Mouse (Mus musculus) heart, postnatal 25 days (tissue): ENCODE data around the gene Ncln. TPM values are rescaled to one million over a fixed set of nuclear protein-coding genes. Genes with fewer than 3 reads are reported as not detected.
"Not testable (repeated sequence)": the region's sequence is repeated elsewhere in the genome, so short reads cannot be mapped to it uniquely, and the experiment has no call there.

Experiments
- DNase-seq: peaks from one replicate; pipeline ENCODE4 v3.0.0; 2022; ENCODE audit warnings: low spot score
- intact Hi-C: fragments of 180-260 bp; cut with DNase I; formaldehyde crosslinking; loops from one replicate; pipeline ENCODE4 v1.15.1; 2025
- microRNA-seq: library from miRNA; unstranded; fragments of <30 nt; microRNA quantifications from one replicate; pipeline ENCODE4 v1.2.0, GENCODE M21; 2022
- total RNA-seq, 2 experiments: library from RNA; stranded (reverse); gene quantifications; 2 replicates each; pipeline ENCODE4 v1.2.3; 2021

Gene Ncln
- total RNA-seq, 2 experiments from 2014 or later: 65.3 to 65.6 TPM

- no peak for DNase-seq
- intact Hi-C loops: loop anchor here (2.0 kb wide), 1 partner anchor 167 kb away; no protein-coding TSS in a partner anchor
Observed at GRCm38 (mm10) chr10:81451365-81451745, 44.8 kb downstream of the Ncln start.

- no peak for DNase-seq
- intact Hi-C loops: loop anchor here (1.0 to 2.0 kb wide), 2 partner anchors 62 to 166 kb away; partner anchors contain the start of gene Gm48552
Observed at GRCm38 (mm10) chr10:81450641-81451364, 45.4 kb downstream of the Ncln start.

- peak; percentile 55 for DNase-seq
- intact Hi-C loops: loop anchor here (1.0 to 2.0 kb wide), 2 partner anchors 61 to 165 kb away; partner anchors contain the start of gene Gm48552
Observed at GRCm38 (mm10) chr10:81450140-81450539, 46.1 kb downstream of the Ncln start.

DNA sequence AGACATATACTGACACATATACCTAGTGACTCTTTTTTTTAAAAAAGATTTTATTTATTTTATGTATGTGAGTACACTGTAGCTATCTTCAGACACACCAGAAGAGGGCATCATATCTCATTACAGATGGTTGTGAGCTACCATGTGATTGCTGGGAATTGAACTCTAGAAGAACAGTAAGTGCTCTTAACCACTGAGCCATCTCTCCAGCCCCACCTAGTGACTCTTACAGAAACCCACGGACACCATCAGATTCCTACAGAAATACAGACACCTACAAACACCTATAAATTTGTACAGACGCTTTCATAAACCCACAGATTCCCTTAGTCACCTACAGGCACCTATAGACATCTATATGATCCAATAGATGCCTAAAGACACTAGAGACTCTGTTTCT is 50.7 kb downstream of the Ncln start:
- intact Hi-C loops, DNase-seq: not testable (repeated sequence)

DNA sequence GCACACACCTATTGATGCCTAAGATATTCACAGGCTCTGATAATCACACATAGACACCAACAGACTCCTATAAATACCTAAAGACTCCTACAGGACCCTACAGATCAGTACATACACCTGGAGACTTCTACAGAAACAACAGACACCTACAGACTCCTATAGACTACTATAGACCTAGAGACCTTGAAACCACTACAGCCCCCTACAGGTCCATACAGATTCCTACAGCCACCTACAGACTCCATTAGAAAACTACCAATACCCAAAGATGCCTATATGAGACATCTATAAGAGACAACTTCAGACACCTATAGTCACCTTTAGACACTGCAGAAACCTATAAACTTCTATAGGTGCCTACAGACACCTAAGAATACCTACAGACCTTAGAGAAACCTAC is 55.2 kb downstream of the Ncln start:
- DNase-seq: no peak
- intact Hi-C loops: loop anchor here (1.0 kb wide), 1 partner anchor 46 kb away; no protein-coding TSS in a partner anchor

Small RNA genes lying within 50 kb of the gene (microRNA-seq; reads per million reads assigned to microRNA genes)
- not detected for gene Gm25595

Other genes starting within 250 kb of the Ncln start
- under 1 TPM; 0.42 to 0.61 TPM for gene Matk, start 243.5 kb downstream of the Ncln start, total RNA-seq
- 10 to 100 TPM; 93.8 to 96.6 TPM for gene Mrpl54, start 229.5 kb downstream of the Ncln start, total RNA-seq
- 100 to 1,000 TPM in 1 of 2 experiments, 10 to 100 TPM in 1; 98.4 to 123 TPM for gene Apba3, start 229.4 kb downstream of the Ncln start, total RNA-seq
- not detected for gene Tjp3, start 204.8 kb downstream of the Ncln start, total RNA-seq
- gene Pip5k1c, start 203.4 kb downstream of the Ncln start, total RNA-seq: 10 to 100 TPM; 30.0 to 33.7 TPM
- gene Cactin, start 175.3 kb downstream of the Ncln start, total RNA-seq: 10 to 100 TPM; 13.5 to 16.6 TPM
- 1 to 10 TPM; 4.8 to 5.7 TPM for gene Tbxa2r, start 167.7 kb downstream of the Ncln start, total RNA-seq
- gene Gipc3, start 153.1 kb downstream of the Ncln start, total RNA-seq: 1 to 10 TPM; 4.8 to 5.4 TPM
- 10 to 100 TPM; 68.7 to 70.2 TPM for gene Hmg20b, start 145.9 kb downstream of the Ncln start, total RNA-seq
- 10 to 100 TPM; 12.5 to 13.7 TPM for gene Mfsd12, start 138.9 kb downstream of the Ncln start, total RNA-seq
- 1 to 10 TPM in 1 of 2 experiments, under 1 TPM in 1; 0.78 to 1.2 TPM for gene 4930404N11Rik, start 130.6 kb downstream of the Ncln start, total RNA-seq
- gene Fzr1, start 117.9 kb downstream of the Ncln start, total RNA-seq: 10 to 100 TPM; 27.7 to 32.3 TPM
- 10 to 100 TPM; 52.0 to 56.2 TPM for gene Dohh, start 112.0 kb downstream of the Ncln start, total RNA-seq
- gene Gm48551, start 111.9 kb downstream of the Ncln start, total RNA-seq: under 1 TPM; 0.61 to 0.78 TPM
- gene Gm48552, start 107.4 kb downstream of the Ncln start, total RNA-seq: under 1 TPM in 1 of 2 experiments, not detected in 1; 0.70 TPM
- 1 to 10 TPM; 2.0 TPM for gene Smim24, start 103.3 kb downstream of the Ncln start, total RNA-seq
- gene Nfic, start 40.8 kb downstream of the Ncln start, total RNA-seq: 100 to 1,000 TPM; 110 to 130 TPM
- under 1 TPM; 0.17 to 0.47 TPM for gene Celf5, start 13.7 kb downstream of the Ncln start, total RNA-seq
- 1 to 10 TPM; 1.0 to 1.1 TPM for gene S1pr4, start 3.7 kb upstream of the Ncln start, total RNA-seq
- 1 to 10 TPM in 1 of 2 experiments, under 1 TPM in 1; 0.81 to 1.0 TPM for gene Gna15, start 27.8 kb upstream of the Ncln start, total RNA-seq
- gene Gna11, start 48.8 kb upstream of the Ncln start, total RNA-seq: 10 to 100 TPM; 49.6 to 54.6 TPM
- gene Aes, start 63.1 kb upstream of the Ncln start, total RNA-seq: 1,000 to 10,000 TPM; 1,086 to 1,128 TPM
- 1 to 10 TPM; 8.4 to 9.7 TPM for gene Tle2, start 78.2 kb upstream of the Ncln start, total RNA-seq
- 1 to 10 TPM; 6.7 to 7.4 TPM for gene Tle6, start 104.7 kb upstream of the Ncln start, total RNA-seq
- 1 to 10 TPM; 1.9 to 2.8 TPM for gene BC025920, start 109.9 kb upstream of the Ncln start, total RNA-seq
- gene Sirt6, start 131.4 kb upstream of the Ncln start, total RNA-seq: 1 to 10 TPM; 8.0 to 8.5 TPM
- 10 to 100 TPM in 1 of 2 experiments, 1 to 10 TPM in 1; 9.4 to 10.1 TPM for gene Ankrd24, start 132.1 kb upstream of the Ncln start, total RNA-seq
- gene Gm10778, start 152.7 kb upstream of the Ncln start, total RNA-seq: 1 to 10 TPM; 1.7 to 3.0 TPM
- gene Zfp433, start 208.4 kb upstream of the Ncln start, total RNA-seq: 1 to 10 TPM; 3.7 to 6.5 TPM